Mouse (Mus musculus): ENCODE results near the gene Erbb4.

Erbb4 gene

DNA sequence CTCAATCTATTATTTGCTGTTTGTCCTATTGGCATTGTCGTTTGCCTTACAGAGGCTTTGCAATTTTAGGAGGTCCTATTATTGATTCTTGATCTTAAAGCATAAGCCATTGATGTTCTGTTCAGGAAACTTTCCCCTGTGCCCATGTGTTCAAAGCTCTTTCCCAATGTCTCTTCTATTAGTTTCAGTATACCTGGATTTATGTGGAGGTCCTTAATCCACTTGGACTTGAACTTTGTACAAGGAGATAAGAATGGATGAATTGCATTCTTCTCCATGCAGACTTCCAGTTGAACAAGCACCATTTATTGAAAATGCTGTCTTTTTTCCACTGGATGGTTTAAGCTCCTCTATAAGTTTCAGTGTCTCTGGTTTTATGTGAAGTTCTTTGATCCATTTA, 536.9 kb downstream of the Erbb4 start:
- DNase-seq (ENCODE audit: extremely low spot score, low spot score): no peak

DNA sequence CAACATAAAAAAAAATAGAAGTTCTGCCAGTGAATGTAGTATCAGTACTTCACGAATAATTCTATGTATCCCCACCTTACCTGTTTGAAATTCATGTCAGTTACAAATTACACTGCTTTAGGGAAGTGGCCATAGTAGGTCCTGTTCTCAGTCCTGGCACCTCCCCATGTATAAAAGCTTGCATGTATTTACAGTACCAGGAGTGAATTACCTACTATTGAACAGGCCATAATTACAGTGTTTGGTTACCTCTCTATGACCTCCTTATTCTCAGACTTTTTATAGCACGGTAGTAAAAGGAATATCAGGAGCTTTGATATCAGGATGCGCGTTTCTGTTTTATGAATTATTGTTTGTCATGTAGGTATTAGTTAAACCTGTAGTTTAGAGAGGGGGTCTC, 564.9 kb downstream of the Erbb4 start:
- DNase-seq (ENCODE audit: extremely low spot score, low spot score): no peak

DNA sequence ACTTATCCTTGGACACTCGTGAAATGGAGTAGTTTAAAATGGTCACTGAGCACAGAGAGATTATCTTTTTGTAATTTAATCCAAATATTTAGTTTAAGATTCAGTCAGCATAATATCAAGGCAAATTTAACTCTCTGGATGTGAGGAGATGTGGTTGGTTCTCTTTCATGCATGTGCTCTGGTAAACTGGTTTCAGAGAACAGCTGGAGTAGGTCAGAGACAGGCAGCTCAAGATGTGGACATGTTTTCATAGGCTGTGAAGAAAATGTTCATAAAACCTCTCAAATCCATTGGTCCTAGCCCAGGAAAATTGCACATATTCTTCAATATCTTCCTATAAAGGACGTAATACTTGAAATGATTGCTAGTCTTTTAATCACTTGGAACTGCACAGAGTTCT, 590.0 kb downstream of the Erbb4 start:
- DNase-seq (ENCODE audit: extremely low spot score, low spot score): no peak

DNA sequence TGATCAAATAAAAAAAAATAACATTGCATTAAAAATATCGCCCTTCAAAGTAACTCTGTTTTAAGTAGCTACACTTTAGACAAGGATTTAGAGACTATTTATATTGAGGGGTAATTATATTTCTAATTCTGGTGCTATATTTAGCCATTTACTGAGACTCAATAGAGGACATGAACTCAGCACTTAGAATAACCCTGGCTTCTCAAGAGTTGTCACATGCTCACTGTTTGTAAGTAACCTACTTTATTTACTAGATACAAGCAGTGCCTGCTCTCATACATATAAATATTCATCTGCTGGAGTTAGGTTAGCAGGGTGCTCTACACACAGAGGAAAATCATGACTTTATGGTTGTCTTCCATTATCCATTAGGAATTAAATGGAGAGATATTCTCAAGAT, 604.0 kb downstream of the Erbb4 start:
- no peak for DNase-seq (ENCODE audit: extremely low spot score, low spot score)

- peak; percentile 17 for DNase-seq (ENCODE audit: extremely low spot score, low spot score)
Observed at GRCm38 (mm10) chr1:68501561-68501960, 606.3 kb downstream of the Erbb4 start.

- no peak for DNase-seq (ENCODE audit: extremely low spot score, low spot score)
Observed at GRCm38 (mm10) chr1:68466390-68466960, 641.4 kb downstream of the Erbb4 start.

- DNase-seq (ENCODE audit: extremely low spot score, low spot score): no peak
Observed at GRCm38 (mm10) chr1:68451274-68451673, 656.6 kb downstream of the Erbb4 start.

DNA sequence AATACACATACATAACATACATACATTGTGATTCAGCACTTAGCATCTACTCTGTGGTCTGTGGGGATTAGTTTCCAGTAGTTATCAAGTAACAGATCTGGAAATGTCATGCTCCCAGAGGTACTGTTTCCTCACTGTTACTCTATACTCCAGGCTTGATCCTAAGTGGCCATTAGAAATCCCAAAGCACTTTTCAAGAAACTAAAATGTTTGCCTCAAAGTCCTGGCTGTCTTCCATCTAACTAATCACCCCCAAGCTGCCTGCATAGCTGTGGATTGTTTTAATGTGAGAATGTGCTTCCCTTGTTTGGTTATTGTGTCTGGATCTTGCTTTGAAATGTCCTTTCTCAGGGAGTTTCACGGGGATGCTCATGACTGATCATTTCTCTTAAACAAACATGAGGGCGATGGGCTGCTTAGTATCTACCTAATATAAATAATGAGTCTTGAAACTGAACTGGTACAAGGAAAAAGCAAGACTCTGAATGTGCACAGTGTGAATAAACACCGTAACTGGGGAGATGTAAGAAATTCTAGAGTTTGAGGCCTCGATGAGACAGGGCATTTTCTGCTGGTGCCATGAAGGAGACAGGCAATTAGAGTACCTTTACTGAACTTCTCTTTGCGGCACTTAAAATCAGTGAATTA, 683.4 kb downstream of the Erbb4 start:
- DNase-seq (ENCODE audit: extremely low spot score, low spot score): no peak

GRCm38 (mm10) chr1:68401204-68401603, 706.7 kb downstream of the Erbb4 start:
- DNase-seq (ENCODE audit: extremely low spot score, low spot score): no peak

DNA sequence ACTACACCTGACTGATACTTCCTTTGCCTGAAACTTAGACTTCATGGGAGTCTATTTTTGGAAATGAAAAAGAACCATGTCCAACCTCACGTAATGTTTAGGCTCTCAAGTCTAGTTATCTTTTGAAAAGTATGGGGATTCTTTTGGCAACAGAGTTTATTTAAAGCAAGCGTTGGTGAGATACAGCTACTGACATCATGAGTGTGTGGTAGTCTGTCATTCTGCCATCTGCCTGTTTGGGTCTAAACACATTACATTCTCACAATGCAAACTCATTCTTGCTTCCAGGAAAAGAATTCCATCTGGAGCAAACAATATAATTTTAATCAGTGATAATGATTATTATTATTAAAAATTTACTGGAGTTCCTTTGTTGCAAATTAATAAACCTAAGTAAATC, 736.3 kb downstream of the Erbb4 start:
- DNase-seq (ENCODE audit: extremely low spot score, low spot score): no peak

- no peak for DNase-seq (ENCODE audit: extremely low spot score, low spot score)
Observed at GRCm38 (mm10) chr1:68333714-68334113, 774.1 kb downstream of the Erbb4 start.

- no peak for DNase-seq (ENCODE audit: extremely low spot score, low spot score)
Observed at GRCm38 (mm10) chr1:68305813-68306212, 802.0 kb downstream of the Erbb4 start.

DNA sequence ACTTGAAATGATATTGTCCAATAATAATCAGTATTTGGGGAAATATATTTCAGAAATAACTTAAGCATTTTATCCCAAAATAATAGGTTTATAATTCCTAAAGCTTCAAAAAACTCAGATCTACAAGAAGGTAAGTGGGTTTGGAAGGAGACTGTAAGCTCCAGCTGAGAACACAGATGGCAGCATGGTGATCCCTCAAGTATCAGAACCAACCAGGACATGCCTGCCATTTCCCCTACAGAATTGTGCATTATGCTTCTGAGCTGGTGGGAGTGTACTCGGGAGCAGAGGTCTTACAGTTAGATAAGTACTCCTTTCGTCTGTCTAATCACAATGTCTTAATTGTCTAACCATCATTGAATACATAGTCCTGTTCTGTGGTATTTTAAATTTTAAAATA, 823.4 kb downstream of the Erbb4 start:
- no peak for DNase-seq (ENCODE audit: extremely low spot score, low spot score)

GRCm38 (mm10) chr1:68275819-68276218, 832.0 kb downstream of the Erbb4 start:
- no peak for DNase-seq (ENCODE audit: extremely low spot score, low spot score)

DNA sequence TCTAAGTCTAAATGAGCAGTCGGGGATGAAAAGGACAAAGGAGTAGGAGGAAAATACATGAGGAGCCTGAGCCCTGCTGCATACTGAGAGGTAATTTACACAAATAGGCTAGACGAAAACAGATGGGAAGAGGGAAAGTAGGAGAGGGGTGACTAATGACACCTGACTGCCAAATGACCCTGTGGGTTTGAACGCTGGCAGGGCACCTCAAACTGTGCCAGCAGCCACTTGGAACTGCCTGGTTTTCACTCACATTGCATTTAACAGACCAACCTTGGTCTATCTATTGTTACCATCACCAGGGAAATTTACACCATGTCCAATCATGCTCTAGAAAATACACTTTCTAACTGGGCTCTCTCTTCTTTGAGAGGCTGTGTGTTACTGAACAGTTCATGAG, 929.3 kb downstream of the Erbb4 start:
- no peak for DNase-seq (ENCODE audit: extremely low spot score, low spot score)

- DNase-seq (ENCODE audit: extremely low spot score, low spot score): no peak
Observed at GRCm38 (mm10) chr1:68155253-68155652, 952.6 kb downstream of the Erbb4 start.

DNA sequence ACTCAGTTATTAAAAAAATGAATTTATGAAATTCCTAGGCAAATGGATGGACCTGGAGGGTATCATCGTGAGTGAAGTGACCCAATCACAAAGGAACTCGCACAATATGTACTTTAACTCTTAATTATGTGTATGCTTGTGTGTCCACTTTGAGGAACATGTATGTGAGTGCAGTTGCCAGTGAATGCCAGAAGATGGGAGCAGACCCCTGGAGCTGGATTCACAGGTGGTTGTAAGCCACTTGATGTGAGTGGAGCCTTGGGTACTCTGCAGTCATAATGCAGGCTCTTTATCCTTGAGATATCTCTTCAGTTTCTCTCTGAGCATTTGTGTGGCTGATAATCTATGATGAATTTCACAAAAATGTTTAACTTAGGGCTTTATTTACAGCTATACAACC, 957.3 kb downstream of the Erbb4 start:
- no peak for DNase-seq (ENCODE audit: extremely low spot score, low spot score)

GRCm38 (mm10) chr1:68142562-68143350, 965.1 kb downstream of the Erbb4 start:
- no peak for DNase-seq (ENCODE audit: extremely low spot score, low spot score)

DNA sequence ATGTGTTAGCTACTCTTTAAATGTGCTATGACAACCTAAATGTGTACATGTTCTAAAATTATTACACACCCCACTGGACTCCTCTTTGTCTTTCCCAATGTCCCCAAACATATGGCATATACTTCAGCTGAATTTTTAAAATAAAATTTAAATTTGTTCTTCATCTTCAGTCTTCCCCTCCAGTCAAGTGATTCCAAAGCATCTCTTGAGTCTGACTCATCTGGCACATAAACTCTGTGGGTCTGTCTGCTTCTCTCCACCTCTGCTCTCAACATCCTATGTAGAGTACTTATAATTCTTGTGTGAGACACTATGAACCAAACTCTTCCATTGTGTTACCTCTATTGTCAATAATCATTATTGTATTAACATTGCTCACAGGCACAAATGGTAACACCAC, 972.9 kb downstream of the Erbb4 start:
- no peak for DNase-seq (ENCODE audit: extremely low spot score, low spot score)

DNA sequence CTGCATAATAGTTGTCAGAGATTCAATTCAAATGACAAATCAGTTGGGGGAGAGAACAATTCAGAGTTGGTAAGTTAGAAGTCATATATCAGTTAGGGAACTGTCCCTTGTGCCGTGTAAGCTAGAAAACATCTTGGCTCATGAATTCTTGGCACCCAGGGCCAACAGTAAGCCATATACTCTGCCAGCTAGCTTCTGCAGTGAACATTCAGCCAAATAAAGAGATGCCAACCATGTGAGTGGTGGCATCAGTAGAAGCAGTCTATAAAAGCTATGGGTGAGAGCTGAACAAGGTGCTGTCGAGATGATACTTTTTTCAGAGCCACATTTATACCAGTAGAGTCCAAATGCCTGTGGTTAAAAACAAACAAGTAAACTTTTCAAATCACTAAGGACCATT, 973.4 kb downstream of the Erbb4 start:
- DNase-seq (ENCODE audit: extremely low spot score, low spot score): no peak

- DNase-seq (ENCODE audit: extremely low spot score, low spot score): no peak
Observed at GRCm38 (mm10) chr1:68123541-68123940, 984.3 kb downstream of the Erbb4 start.

DNA sequence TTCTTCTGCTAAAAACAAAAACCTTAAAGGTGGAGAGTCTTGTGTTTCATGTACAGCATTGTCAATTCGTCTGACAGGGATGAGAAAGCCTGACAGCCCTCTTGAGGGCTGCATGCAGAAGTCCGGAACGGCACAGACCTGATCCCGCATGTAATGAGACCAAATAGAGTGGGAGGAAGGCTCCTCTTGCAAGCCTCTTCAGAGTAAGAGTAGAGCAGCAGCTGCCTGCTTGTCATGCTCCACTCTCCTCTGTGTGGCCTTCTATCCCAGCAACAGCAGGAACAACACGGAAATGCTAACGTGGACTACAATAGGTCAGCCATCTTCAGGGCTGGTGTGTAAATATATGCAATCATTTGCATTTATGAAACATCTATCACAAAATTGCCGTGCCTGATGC, 987.5 kb downstream of the Erbb4 start:
- no peak for DNase-seq (ENCODE audit: extremely low spot score, low spot score)

DNA sequence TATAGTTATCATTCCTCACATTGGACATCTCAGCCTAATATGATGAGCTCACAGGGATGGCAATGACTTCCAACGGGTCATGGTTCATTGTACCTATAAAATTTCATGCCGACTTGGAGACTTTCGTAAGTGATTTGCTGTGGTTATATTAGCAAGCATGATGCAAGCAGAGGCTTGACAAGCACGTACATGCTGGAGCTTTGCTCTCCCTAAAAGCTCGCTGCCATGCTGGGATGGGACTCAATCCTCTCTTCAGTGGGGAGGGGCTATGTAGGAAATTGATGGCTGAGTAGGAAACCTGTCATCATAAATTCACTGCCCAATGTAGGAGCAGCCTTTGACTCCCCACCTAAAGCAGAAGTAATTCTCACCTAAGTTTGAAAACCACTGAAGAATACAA, 992.1 kb downstream of the Erbb4 start:
- no peak for DNase-seq (ENCODE audit: extremely low spot score, low spot score)

Data from neural tube, embryonic 10.5 days (tissue).